Mouse (Mus musculus): ENCODE data around the gene Dop1b.
"Not testable (repeated sequence)": the region's sequence is repeated elsewhere in the genome, so short reads cannot be mapped to it uniquely, and the experiment has no call there.

Dop1b gene

GRCm38 (mm10) chr16:93797841-93798492, 86.3 kb downstream of the Dop1b start:
- DNase-seq: peak; percentile 22

GRCm38 (mm10) chr16:93798623-93799022, 86.9 kb downstream of the Dop1b start:
- DNase-seq: no peak

GRCm38 (mm10) chr16:93799071-93799470, 87.4 kb downstream of the Dop1b start:
- no peak for DNase-seq

- DNase-seq: no peak
Observed at GRCm38 (mm10) chr16:93799936-93800335, 88.2 kb downstream of the Dop1b start.

GRCm38 (mm10) chr16:93807167-93807566, 95.5 kb downstream of the Dop1b start:
- no peak for DNase-seq

- DNase-seq: peak; percentile 85
Observed at GRCm38 (mm10) chr16:93807961-93808554, 96.4 kb downstream of the Dop1b start.

GRCm38 (mm10) chr16:93815856-93816736, 104.4 kb downstream of the Dop1b start:
- DNase-seq: peak; percentile 89

- DNase-seq: peak; percentile 67
Observed at GRCm38 (mm10) chr16:93816861-93817260, 105.2 kb downstream of the Dop1b start.

- DNase-seq: no peak
Observed at GRCm38 (mm10) chr16:93817371-93817770, 105.7 kb downstream of the Dop1b start.

GRCm38 (mm10) chr16:93818691-93819324, 107.1 kb downstream of the Dop1b start:
- no peak for DNase-seq

- no peak for DNase-seq
Observed at GRCm38 (mm10) chr16:93819325-93819696, 107.6 kb downstream of the Dop1b start.

- no peak for DNase-seq
Observed at GRCm38 (mm10) chr16:93820040-93820439, 108.3 kb downstream of the Dop1b start.

GRCm38 (mm10) chr16:93821706-93822105, 110.0 kb downstream of the Dop1b start:
- no peak for DNase-seq

GRCm38 (mm10) chr16:93822433-93823225, 110.9 kb downstream of the Dop1b start:
- DNase-seq: peak; percentile 47

GRCm38 (mm10) chr16:93824799-93825198, 113.1 kb downstream of the Dop1b start:
- DNase-seq: no peak

GRCm38 (mm10) chr16:93825463-93825862, 113.8 kb downstream of the Dop1b start:
- no peak for DNase-seq

GRCm38 (mm10) chr16:93826054-93826453, 114.3 kb downstream of the Dop1b start:
- DNase-seq: no peak

GRCm38 (mm10) chr16:93826478-93826877, 114.8 kb downstream of the Dop1b start:
- not testable (repeated sequence) for DNase-seq

- no peak for DNase-seq
Observed at GRCm38 (mm10) chr16:93826909-93827308, 115.2 kb downstream of the Dop1b start.

- DNase-seq: no peak
Observed at GRCm38 (mm10) chr16:93829526-93829925, 117.8 kb downstream of the Dop1b start.

- DNase-seq: no peak
Observed at GRCm38 (mm10) chr16:93830071-93830470, 118.4 kb downstream of the Dop1b start.

- no peak for DNase-seq
Observed at GRCm38 (mm10) chr16:93830916-93831315, 119.2 kb downstream of the Dop1b start.
